Mouse (Mus musculus): ENCODE data around the gene Fabp1. TPM values are rescaled to one million over a fixed set of nuclear protein-coding genes. Genes with fewer than 3 reads are reported as not detected.

The Fabp1 gene
- total and polyA plus RNA-seq, 3 experiments = not detected

GRCm38 (mm10) chr6:71212471-71212870 is 12.8 kb downstream of the Fabp1 start:
- DNase-seq (ENCODE audit: low read depth, low spot score) = no peak
- no peaks in the 10 kb centered on the region for H3K4me1 ChIP-seq (ENCODE audit: control insufficient read depth in 1 of 2, insufficient read depth in 2 of 2, low read length in 2 of 2)
- no peaks in the 10 kb centered on the region for H3K79me2 ChIP-seq (ENCODE audit: control insufficient read depth, insufficient read depth, low read length, poor library complexity)
- no peak overlapping the region for H3K9ac ChIP-seq (ENCODE audit: control insufficient read depth, low read depth, low read length, poor library complexity, severe bottlenecking)
- no peaks in the 10 kb centered on the region for H3K9me3 ChIP-seq (replicated peaks; ENCODE audit: insufficient read depth, low read length)
- TF ChIP-seq GATA1 (IDR thresholded peaks at IDR 0.05; ENCODE audit: low read depth, low read length) (no peak), ZNF384 (IDR thresholded peaks at IDR 0.05; ENCODE audit: low read depth, low read length) (no peak), UBTF (IDR thresholded peaks at IDR 0.05; ENCODE audit: borderline replicate concordance, insufficient read depth, low read depth, low read length) (no peak), POLR2AphosphoS5 (IDR thresholded peaks at IDR 0.05; ENCODE audit: borderline replicate concordance, low read depth, low read length) (no peak), CTCF (IDR thresholded peaks at IDR 0.05 in 2 of 3, conservative IDR thresholded peaks at IDR 0.05 in 1 of 3; ENCODE audit: control insufficient read depth in 1 of 3, insufficient read depth in 1 of 3, low read depth in 2 of 3, low read length in 3 of 3, poor library complexity in 1 of 3, severe bottlenecking in 1 of 3) (no peak), KAT2A (conservative IDR thresholded peaks at IDR 0.05; ENCODE audit: low read depth, low read length) (no peak), MAX (IDR thresholded peaks at IDR 0.05; ENCODE audit: low read length) (no peak), GABPA (IDR thresholded peaks at IDR 0.05; ENCODE audit: low read depth, low read length) (no peak), USF1 (IDR thresholded peaks at IDR 0.05; ENCODE audit: low read depth, low read length) (no peak), POLR2AphosphoS2 (IDR thresholded peaks at IDR 0.05; ENCODE audit: low read length) (no peak), TBP (IDR thresholded peaks at IDR 0.05; ENCODE audit: low read depth, low read length) (no peak), TAL1 (IDR thresholded peaks at IDR 0.05; ENCODE audit: low read length) (no peak), E2F4 (IDR thresholded peaks at IDR 0.05; ENCODE audit: borderline replicate concordance, low read depth, low read length) (no peak), RCOR1 (IDR thresholded peaks at IDR 0.05; ENCODE audit: low read depth, low read length) (no peak), JUND (IDR thresholded peaks at IDR 0.05; ENCODE audit: low read depth, low read length) (no peak), MAFK (IDR thresholded peaks at IDR 0.05; ENCODE audit: borderline replicate concordance, low read depth, low read length) (no peak)
- no peak overlapping the region for H3K4me3 ChIP-seq (ENCODE audit: control insufficient read depth in 1 of 2, insufficient read depth in 1 of 2, low read depth in 2 of 2, low read length in 2 of 2)
- H3K27ac ChIP-seq (ENCODE audit: control insufficient read depth, low read depth, low read length) = no peak overlapping the region
- peaks cover 0 to 2% of the 10 kb centered on the region in 2 experiments; a peak in 1 of 4 replicates for H3K27me3 ChIP-seq (ENCODE audit: control insufficient read depth in 1 of 2, insufficient read depth in 2 of 2, low read length in 2 of 2)
- H3K36me3 ChIP-seq (ENCODE audit: control insufficient read depth in 1 of 2, insufficient read depth in 2 of 2, low read length in 2 of 2) = no peaks in the 10 kb centered on the region

GRCm38 (mm10) chr6:71221501-71221900 is 21.9 kb downstream of the Fabp1 start:
- no peak overlapping the region for H3K4me3 ChIP-seq (ENCODE audit: control insufficient read depth in 1 of 2, insufficient read depth in 1 of 2, low read depth in 2 of 2, low read length in 2 of 2)
- no peak overlapping the region for H3K9ac ChIP-seq (ENCODE audit: control insufficient read depth, low read depth, low read length, poor library complexity, severe bottlenecking)
- no peak for DNase-seq (ENCODE audit: low read depth, low spot score)

More at GRCm38 (mm10) chr6:71221501-71221900, 21.9 kb downstream of the Fabp1 start:
- Histone ChIP-seq H3K9me3 (replicated peaks; ENCODE audit: insufficient read depth, low read length) (no peaks in the 10 kb centered on the region), H3K27me3 (ENCODE audit: control insufficient read depth in 1 of 2, insufficient read depth in 2 of 2, low read length in 2 of 2) (peaks cover 1 to 2% of the 10 kb centered on the region in 2 experiments; a peak in 2 of 4 replicates), H3K27ac (ENCODE audit: control insufficient read depth, low read depth, low read length) (no peak overlapping the region), H3K4me1 (ENCODE audit: control insufficient read depth in 1 of 2, insufficient read depth in 2 of 2, low read length in 2 of 2) (no peaks in the 10 kb centered on the region), H3K79me2 (ENCODE audit: control insufficient read depth, insufficient read depth, low read length, poor library complexity) (no peaks in the 10 kb centered on the region), H3K36me3 (ENCODE audit: control insufficient read depth in 1 of 2, insufficient read depth in 2 of 2, low read length in 2 of 2) (no peaks in the 10 kb centered on the region)
- TF ChIP-seq ELF1 (IDR thresholded peaks at IDR 0.05; ENCODE audit: low read depth, low read length) (no peak), SIN3A (IDR thresholded peaks at IDR 0.05; ENCODE audit: low read length) (no peak), E2F4 (IDR thresholded peaks at IDR 0.05; ENCODE audit: borderline replicate concordance, low read depth, low read length) (no peak), RCOR1 (IDR thresholded peaks at IDR 0.05; ENCODE audit: low read depth, low read length) (no peak), POLR2AphosphoS5 (IDR thresholded peaks at IDR 0.05; ENCODE audit: borderline replicate concordance, low read depth, low read length) (no peak), ETS1 (IDR thresholded peaks at IDR 0.05; ENCODE audit: low read depth, low read length) (no peak), MEF2A (IDR thresholded peaks at IDR 0.05; ENCODE audit: extremely low read depth, insufficient replicate concordance, low read depth, low read length, poor library complexity, severe bottlenecking) (no peak), CHD1 (IDR thresholded peaks at IDR 0.05; ENCODE audit: low read depth, low read length) (no peak), TCF12 (IDR thresholded peaks at IDR 0.05; ENCODE audit: low read depth, low read length) (no peak)

Data from MEL (cell line).